Mouse (Mus musculus) kidney, embryonic 14.5 days (tissue): ENCODE measurements around the gene Usb1. TPM values are rescaled to one million over a fixed set of nuclear protein-coding genes. Genes with fewer than 3 reads are reported as not detected.

Source experiments
- ATAC-seq: fragments of 200-750 bp; cut with Nextera tagmentation; 2 replicates; pipeline ENCODE4 v1.8.0; 2017; ENCODE audit warnings: moderate number of reproducible peaks, mild to moderate bottlenecking, moderate TSS enrichment, moderate library complexity; ENCODE audit not compliant: low FRiP score, low TSS enrichment
- H3K27ac ChIP-seq: fragments of 300-500 bp; sonication (generic); 2 replicates; pipeline ENCODE4 v1.5.1; 2014; ENCODE audit warnings: low read depth, mild to moderate bottlenecking, low read length, moderate library complexity, mixed read lengths
- H3K27me3 ChIP-seq: fragments of 300-500 bp; sonication (generic); 2 replicates; pipeline ENCODE4 v1.6.1; 2014; ENCODE audit warnings: mild to moderate bottlenecking, low read length; ENCODE audit not compliant: control insufficient read depth, insufficient read depth
- H3K36me3 ChIP-seq: fragments of 300-500 bp; sonication (generic); 2 replicates; pipeline ENCODE4 v1.6.1; 2014; ENCODE audit warnings: low read length, mixed read lengths; ENCODE audit not compliant: control insufficient read depth, insufficient read depth
- H3K4me1 ChIP-seq: fragments of 300-500 bp; sonication (generic); 2 replicates; pipeline ENCODE4 v1.6.1; 2014; ENCODE audit warnings: low read length, mixed read lengths; ENCODE audit not compliant: control insufficient read depth, insufficient read depth
- H3K4me2 ChIP-seq: fragments of 300-500 bp; sonication (generic); replicated peaks from 2 replicates; pipeline ENCODE4 v1.6.1; 2014; ENCODE audit warnings: low read depth, mild to moderate bottlenecking, low read length
- H3K4me3 ChIP-seq: fragments of 300-500 bp; sonication (generic); 2 replicates; pipeline ENCODE4 v1.5.1; 2014; ENCODE audit warnings: mild to moderate bottlenecking, low read length
- H3K9ac ChIP-seq: fragments of 300-500 bp; sonication (generic); 2 replicates; pipeline ENCODE4 v1.6.1; 2014; ENCODE audit warnings: low read depth, mild to moderate bottlenecking, low read length, moderate library complexity
- H3K9me3 ChIP-seq: fragments of 300-500 bp; sonication (generic); 2 replicates; pipeline ENCODE4 v1.6.1; 2016; ENCODE audit warnings: low read length; ENCODE audit not compliant: control insufficient read depth
- WGBS: fragments of 180-500 bp; shearing (Covaris S2); extraction: QIAGEN DNeasy Blood & Tissue Kit; methylation state at CpG from one replicate; pipeline ENCODE4 v1.1.7; 2014; 5-methylcytosine and 5-hydroxymethylcytosine counted together
- polyA plus RNA-seq: library from polyadenylated mRNA; unstranded; fragments of >200 nt; fragmentation: Nextera tagmentation; extraction: Ambion mirVana; gene quantifications from 2 replicates; pipeline ENCODE4 v1.2.1, GENCODE M21; 2014

The Usb1 gene
- polyA plus RNA-seq, 1 experiment from 2014 or later, result 43.4 TPM

- Histone ChIP-seq H3K4me1 (peaks cover 7% of the 10 kb centered on the region; the same call in 1 of the 2 replicates), H3K36me3 (peaks cover 6% of the 10 kb centered on the region; the same call in 1 of the 2 replicates), H3K9me3 (no peaks in the 10 kb centered on the region), H3K4me3 (no peak overlapping the region), H3K9ac (no peak overlapping the region), H3K4me2 (no peak overlapping the region), H3K27me3 (peaks cover 3% of the 10 kb centered on the region; the same call in 1 of the 2 replicates), H3K27ac (no peak overlapping the region)
- 94% methylated on average over 2 of the region's 2 CpGs for WGBS
- no peak for ATAC-seq
Observed at GRCm38 (mm10) chr8:95348356-95348755, 16.3 kb downstream of the Usb1 start.

DNA sequence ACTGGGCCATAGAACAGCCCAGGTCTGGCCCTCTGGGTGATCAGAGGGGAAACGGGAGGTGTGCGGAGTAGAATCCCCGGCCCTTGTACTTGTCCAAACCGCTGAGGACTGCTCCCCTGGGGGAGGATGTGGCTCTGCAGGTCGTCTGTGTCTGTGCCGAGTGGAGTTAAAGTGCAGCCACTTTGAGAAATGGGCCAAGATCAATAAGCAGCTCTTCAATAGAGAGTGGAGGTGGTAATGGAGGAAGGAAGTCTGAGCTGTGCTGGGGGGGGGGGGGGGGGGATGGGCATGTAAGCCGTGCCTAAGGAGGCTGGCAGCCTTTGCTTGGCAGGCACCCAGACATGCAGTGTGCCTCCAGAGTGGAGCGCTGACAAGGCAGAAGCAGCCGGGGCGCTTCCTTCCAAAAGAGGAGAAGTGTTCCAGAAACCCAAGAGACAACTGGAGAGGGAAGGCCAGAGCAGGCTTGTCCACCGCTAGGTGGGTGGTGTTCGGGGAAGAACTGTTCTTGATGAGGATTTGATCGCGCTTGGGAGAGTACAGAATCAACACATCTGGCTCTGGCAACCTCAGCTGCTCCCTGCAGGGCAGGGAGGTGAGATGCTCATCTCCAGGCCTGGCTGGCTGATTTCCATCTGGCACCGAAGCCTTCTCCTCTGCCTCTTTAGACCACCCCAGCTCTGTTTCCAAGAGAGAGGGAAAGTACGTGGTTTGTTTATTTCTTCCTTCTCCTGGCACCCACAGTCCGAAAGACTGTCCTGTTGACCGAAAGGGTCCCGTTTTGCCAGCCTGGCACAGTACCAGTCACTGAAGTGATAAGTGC lies 16.9 kb downstream of the Usb1 start:
- Histone ChIP-seq H3K4me1 (peaks cover 12% of the 10 kb centered on the region), H3K4me2 (no peak overlapping the region), H3K4me3 (no peak overlapping the region), H3K9me3 (no peaks in the 10 kb centered on the region), H3K36me3 (peaks cover 3% of the 10 kb centered on the region; the same call in 1 of the 2 replicates), H3K9ac (no peak overlapping the region), H3K27me3 (peaks cover 5% of the 10 kb centered on the region; the same call in 1 of the 2 replicates), H3K27ac (no peak overlapping the region)
- ATAC-seq, result no peak
- WGBS, result 67% methylated on average over 19 of the region's 19 CpGs

GRCm38 (mm10) chr8:95351461-95351860 lies 19.4 kb downstream of the Usb1 start:
- Histone ChIP-seq H3K36me3 (no peaks in the 10 kb centered on the region), H3K27ac (no peak overlapping the region), H3K4me2 (peak overlapping the region; percentile 99), H3K9ac (no peak overlapping the region), H3K9me3 (no peaks in the 10 kb centered on the region), H3K4me3 (peak overlapping the region; percentile 80), H3K27me3 (peaks cover 5% of the 10 kb centered on the region; the same call in 1 of the 2 replicates), H3K4me1 (peaks cover 12% of the 10 kb centered on the region)
- 2% methylated on average over 15 of the region's 15 CpGs for WGBS
- ATAC-seq, result peak; percentile 25; the same call in 1 of the 2 replicates

GRCm38 (mm10) chr8:95352151-95352870 lies 20.2 kb downstream of the Usb1 start, which contains the start of gene Mmp15:
Gene Mmp15 (plus strand): TSS chr8:95352268.
- Histone ChIP-seq H3K27ac (peak within 1 kb of the TSS; percentile 65), H3K9ac (peak within 1 kb of the TSS; percentile 83), H3K36me3 (no peaks in the 10 kb centered on the region), H3K4me1 (peaks cover 7% of the 10 kb centered on the region; the same call in 1 of the 2 replicates), H3K4me2 (peak within 1 kb of the TSS; percentile 99), H3K4me3 (peak within 1 kb of the TSS; percentile 80), H3K9me3 (no peaks in the 10 kb centered on the region), H3K27me3 (peaks cover 5% of the 10 kb centered on the region; the same call in 1 of the 2 replicates)
- under 1% methylated on average over 62 of the region's 80 CpGs for WGBS
- ATAC-seq, result peak; percentile 81

- H3K4me3 ChIP-seq, result peak overlapping the region; percentile 80
- peak overlapping the region; percentile 99 for H3K4me2 ChIP-seq
- H3K36me3 ChIP-seq, result no peaks in the 10 kb centered on the region
- H3K4me1 ChIP-seq, result peaks cover 7% of the 10 kb centered on the region; the same call in 1 of the 2 replicates
- H3K27ac ChIP-seq, result peak overlapping the region; percentile 65; the same call in 1 of the 2 replicates
- peak; percentile 56 for ATAC-seq
- WGBS, result 3% methylated on average over 62 of the region's 62 CpGs
- peak overlapping the region; percentile 83 for H3K9ac ChIP-seq
- no peaks in the 10 kb centered on the region for H3K9me3 ChIP-seq
- H3K27me3 ChIP-seq, result peaks cover 5% of the 10 kb centered on the region; the same call in 1 of the 2 replicates
Observed at GRCm38 (mm10) chr8:95352871-95353866, 21.1 kb downstream of the Usb1 start.

- Histone ChIP-seq H3K27me3 (peaks cover 5% of the 10 kb centered on the region; the same call in 1 of the 2 replicates), H3K36me3 (no peaks in the 10 kb centered on the region), H3K4me1 (peaks cover 12% of the 10 kb centered on the region; the same call in 1 of the 2 replicates), H3K27ac (no peak overlapping the region), H3K9me3 (no peaks in the 10 kb centered on the region), H3K4me3 (no peak overlapping the region), H3K4me2 (no peak overlapping the region), H3K9ac (no peak overlapping the region)
- ATAC-seq, result no peak
- WGBS, result 88% methylated on average over 2 of the region's 2 CpGs
Observed at GRCm38 (mm10) chr8:95354606-95355005, 22.5 kb downstream of the Usb1 start.

DNA sequence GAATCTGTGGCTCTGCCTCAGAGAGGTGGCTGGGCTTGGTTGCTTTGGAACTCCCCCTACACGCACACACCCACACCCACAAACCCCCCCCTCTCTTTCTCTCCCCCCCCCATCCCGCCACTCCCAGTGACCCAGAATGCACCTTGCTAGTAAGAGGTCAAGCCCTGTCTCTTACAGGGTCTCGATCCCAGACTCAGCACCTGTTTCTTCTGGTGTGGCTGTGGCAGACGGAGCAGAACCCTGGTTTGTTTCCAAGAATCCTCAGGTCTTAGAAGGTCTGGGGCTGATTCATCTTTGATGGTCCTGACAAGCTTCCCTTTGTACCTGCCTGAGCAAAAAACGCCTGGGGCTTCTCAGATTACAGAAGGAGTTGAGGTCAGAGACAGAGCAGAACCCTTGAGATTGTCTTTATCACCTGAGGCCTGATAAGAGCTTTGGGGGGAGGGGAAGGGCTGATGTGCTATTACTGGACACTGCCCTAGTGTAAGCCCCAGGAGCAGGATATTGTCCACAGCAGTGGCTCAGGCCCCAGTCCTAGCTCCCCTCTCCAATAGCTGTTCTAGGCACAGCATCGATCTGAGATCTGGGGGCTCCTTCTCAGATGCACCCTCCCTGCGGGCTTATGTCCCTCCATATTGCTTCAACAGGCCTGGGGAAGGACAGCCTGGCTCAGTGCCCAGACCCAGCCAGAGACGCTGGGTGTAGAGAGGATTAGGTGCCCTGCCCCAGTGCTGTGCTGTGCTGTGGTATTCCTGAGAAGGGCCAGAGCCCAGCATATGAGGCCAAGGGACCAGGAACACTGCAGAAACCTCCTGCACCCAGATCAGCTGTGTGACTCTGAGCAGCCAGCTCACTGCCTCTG lies 26.7 kb downstream of the Usb1 start:
- H3K27ac ChIP-seq, result no peak overlapping the region
- ATAC-seq, result no peak; the same call in 1 of the 2 replicates
- peaks cover 12% of the 10 kb centered on the region; the same call in 1 of the 2 replicates for H3K4me1 ChIP-seq
- no peaks in the 10 kb centered on the region for H3K36me3 ChIP-seq
- no peak overlapping the region for H3K4me2 ChIP-seq
- H3K9me3 ChIP-seq, result no peaks in the 10 kb centered on the region
- 41% methylated on average over 8 of the region's 8 CpGs for WGBS
- no peak overlapping the region for H3K4me3 ChIP-seq
- no peaks in the 10 kb centered on the region for H3K27me3 ChIP-seq
- H3K9ac ChIP-seq, result no peak overlapping the region
